Mouse (Mus musculus) liver, embryonic 14.5 days (tissue): ENCODE results near the gene Cks1b. TPM values are rescaled to one million over a fixed set of nuclear protein-coding genes. Genes with fewer than 3 reads are reported as not detected.
A peak's percentile ranks its signal among the peaks of the same experiment; 100 is the strongest.

Experiments
- ATAC-seq: fragments of 200-750 bp; cut with Nextera tagmentation; 2 replicates; pipeline ENCODE4 v1.8.0; 2017; ENCODE audit warnings: moderate number of reproducible peaks, mild to moderate bottlenecking, moderate library complexity; ENCODE audit not compliant: insufficient read depth
- DNase-seq, 3 experiments: peaks; one replicate each; pipeline ENCODE4 v3.0.0-alpha.2; 2012 to 2013; ENCODE audit warnings: low read depth in 3 of 3, low spot score in 3 of 3
- H3K27ac ChIP-seq: fragments of 300-500 bp; sonication (generic); 2 replicates; pipeline ENCODE4 v1.5.1; 2014; ENCODE audit warnings: moderate library complexity, mild to moderate bottlenecking, control low read depth, inconsistent platforms
- H3K27me3 ChIP-seq: fragments of 300-500 bp; sonication (generic); 2 replicates; pipeline ENCODE4 v1.6.1; 2014; ENCODE audit warnings: mild to moderate bottlenecking, low read length, moderate library complexity; ENCODE audit not compliant: control insufficient read depth, insufficient read depth
- H3K36me3 ChIP-seq: fragments of 300-500 bp; sonication (generic); replicated peaks from 2 replicates; pipeline ENCODE4 v1.6.1; 2014; ENCODE audit warnings: low read depth; ENCODE audit not compliant: control insufficient read depth, insufficient read depth
- H3K4me1 ChIP-seq, 2 experiments: fragments of 200-500 bp in 1 of 2; fragments of 300-500 bp in 1 of 2; sonication (generic) in 1 of 2; replicated peaks; 2 replicates each; pipeline ENCODE4 v1.6.1; 2012 to 2014; ENCODE audit warnings: antibody characterized with exemption in 1 of 2, inconsistent platforms in 1 of 2, low read length in 1 of 2; ENCODE audit not compliant: control insufficient read depth in 2 of 2, insufficient read depth in 2 of 2
- H3K4me2 ChIP-seq: fragments of 300-500 bp; sonication (generic); 2 replicates; pipeline ENCODE4 v1.6.1; 2014; ENCODE audit warnings: low read depth, mild to moderate bottlenecking, control low read depth, moderate library complexity
- H3K4me3 ChIP-seq, 2 experiments: fragments of 200-500 bp in 1 of 2; fragments of 300-500 bp in 1 of 2; sonication (generic) in 1 of 2; 2 replicates each; pipeline ENCODE4 v1.5.1; 2012 to 2014; ENCODE audit warnings: low read depth in 2 of 2, low read length in 2 of 2, mild to moderate bottlenecking in 2 of 2, control low read depth in 1 of 2, inconsistent platforms in 1 of 2, moderate library complexity in 1 of 2; ENCODE audit not compliant: insufficient read depth in 1 of 2
- H3K9ac ChIP-seq: fragments of 300-500 bp; sonication (generic); replicated peaks from 2 replicates; pipeline ENCODE4 v1.6.1; 2014; ENCODE audit warnings: mild to moderate bottlenecking, control low read depth, moderate library complexity
- H3K9me3 ChIP-seq: fragments of 300-500 bp; sonication (generic); 2 replicates; pipeline ENCODE4 v1.6.1; 2016; ENCODE audit warnings: low read length, mixed read lengths; ENCODE audit not compliant: control insufficient read depth
- CTCF ChIP-seq: IDR thresholded peaks from 2 replicates; pipeline ENCODE4 v1.5.1; 2016; ENCODE audit warnings: antibody characterized with exemption, low read depth, control low read depth
- EP300 ChIP-seq: IDR thresholded peaks from 2 replicates; pipeline ENCODE4 v1.6.1; 2016; ENCODE audit warnings: antibody characterized with exemption, low read depth
- WGBS: fragments of 180-500 bp; shearing (Covaris S2); extraction: QIAGEN DNeasy Blood & Tissue Kit; methylation state at CpG from one replicate; pipeline ENCODE4 v1.1.7; 2014; ENCODE audit not compliant: insufficient replicate concordance; 5-methylcytosine and 5-hydroxymethylcytosine counted together
- polyA plus RNA-seq, 2 experiments: library from polyadenylated mRNA; depleted of rRNA in 1 of 2; stranded (reverse) in 1 of 2; unstranded in 1 of 2; fragments of >200 nt; fragmentation: Nextera tagmentation in 1 of 2; extraction: Ambion mirVana in 1 of 2; gene quantifications; 2 replicates each; pipeline versions ENCODE4 v1.2.1 to v1.2.3; 2012 to 2014

Cks1b gene
- polyA plus RNA-seq, 2 experiments, result 133 to 295 TPM

GRCm38 (mm10) chr3:89418861-89419250 lies 673 bp upstream of the Cks1b start:
- H3K27me3 ChIP-seq, result no peaks in the 10 kb centered on the region
- no peaks in the 10 kb centered on the region for H3K9me3 ChIP-seq
- WGBS, result under 1% methylated on average over 16 of the region's 16 CpGs
- H3K4me3 ChIP-seq, result peak overlapping the region; percentile 84 to 97
- DNase-seq (peak in 2 of 3 experiments; percentile 54 to 62), ATAC-seq (peak; percentile 9; the same call in 1 of the 2 replicates)
- H3K4me1 ChIP-seq, result peaks cover 34 to 49% of the 10 kb centered on the region in 2 experiments
- H3K9ac ChIP-seq, result peak overlapping the region; percentile 91
- H3K27ac ChIP-seq, result peak overlapping the region; percentile 92
- H3K4me2 ChIP-seq, result peak overlapping the region; percentile 71
- peaks cover 29% of the 10 kb centered on the region for H3K36me3 ChIP-seq
- no peak for TF ChIP-seq EP300
- TF ChIP-seq CTCF, result no peak

GRCm38 (mm10) chr3:89417840-89418169 lies 378 bp downstream of the Cks1b start:
- Histone ChIP-seq H3K27me3 (no peaks in the 10 kb centered on the region), H3K9me3 (no peaks in the 10 kb centered on the region), H3K4me1 (peaks cover 29 to 39% of the 10 kb centered on the region in 2 experiments), H3K4me3 (peak overlapping the region; percentile 84 to 97), H3K4me2 (peak overlapping the region; percentile 71), H3K36me3 (peaks cover 28% of the 10 kb centered on the region), H3K27ac (peak overlapping the region; percentile 63), H3K9ac (peak overlapping the region; percentile 68)
- DNase-seq, result no peak
- TF ChIP-seq EP300, result no peak
- TF ChIP-seq CTCF, result no peak
- ATAC-seq, result peak; percentile 32
- WGBS, result under 1% methylated on average over 20 of the region's 20 CpGs

- H3K9ac ChIP-seq, result peak overlapping the region; percentile 68
- H3K27me3 ChIP-seq, result no peaks in the 10 kb centered on the region
- H3K9me3 ChIP-seq, result no peaks in the 10 kb centered on the region
- TF ChIP-seq EP300, result no peak
- no peak for TF ChIP-seq CTCF
- no peak for ATAC-seq
- H3K27ac ChIP-seq, result peak overlapping the region; percentile 63
- WGBS, result 20% methylated on average over 2 of the region's 2 CpGs
- peak overlapping the region; percentile 84 to 97 for H3K4me3 ChIP-seq
- H3K4me2 ChIP-seq, result peak overlapping the region; percentile 71
- H3K36me3 ChIP-seq, result peaks cover 28% of the 10 kb centered on the region
- H3K4me1 ChIP-seq, result peaks cover 28 to 35% of the 10 kb centered on the region in 2 experiments
- DNase-seq, result no peak
These were observed 1.1 kb downstream of the Cks1b start for GRCm38 (mm10) chr3:89417131-89417530.

- no peak for TF ChIP-seq CTCF
- TF ChIP-seq EP300, result no peak
- ATAC-seq, result no peak
- no peak overlapping the region for H3K9ac ChIP-seq
- no peak for DNase-seq
- H3K4me3 ChIP-seq, result no peak overlapping the region; a peak in 1 of 4 replicates
- H3K27me3 ChIP-seq, result no peaks in the 10 kb centered on the region
- peak overlapping the region; percentile 71 for H3K4me2 ChIP-seq
- no peak overlapping the region for H3K27ac ChIP-seq
- H3K4me1 ChIP-seq, result peaks cover 22 to 28% of the 10 kb centered on the region in 2 experiments
- 92% methylated on average over 8 of the region's 8 CpGs for WGBS
- peaks cover 28% of the 10 kb centered on the region for H3K36me3 ChIP-seq
- H3K9me3 ChIP-seq, result no peaks in the 10 kb centered on the region
These were observed 2.0 kb downstream of the Cks1b start for GRCm38 (mm10) chr3:89416158-89416557.

- Histone ChIP-seq H3K4me3 (peak within 1 kb of the TSS; percentile 78 to 94), H3K9me3 (no peaks in the 10 kb centered on the region), H3K9ac (peak within 1 kb of the TSS; percentile 76), H3K36me3 (peaks cover 28% of the 10 kb centered on the region), H3K27me3 (no peaks in the 10 kb centered on the region), H3K4me2 (peak within 1 kb of the TSS; percentile 91), H3K4me1 (peaks cover 5 to 12% of the 10 kb centered on the region in 2 experiments), H3K27ac (peak within 1 kb of the TSS; percentile 31)
- peak; percentile 99 for ATAC-seq
- 5% methylated on average over 28 of the region's 28 CpGs for WGBS
- TF ChIP-seq CTCF (no peak), EP300 (peak; percentile 76; the same call in 1 of the 2 replicates)
- DNase-seq, result peak; percentile 99 to 100 (median 99)
These were observed 6.4 kb downstream of the Cks1b start, which contains the start of gene Flad1 for GRCm38 (mm10) chr3:89411490-89412393. Flad1 (minus strand) TSS chr3:89411870.
